Mouse (Mus musculus): ENCODE measurements around the gene Tmod4. TPM values are rescaled to one million over a fixed set of nuclear protein-coding genes. Genes with fewer than 3 reads are reported as not detected.

Gene Tmod4
- total and polyA plus RNA-seq, 3 experiments, result 3.1 to 5.4 TPM; not detected in 1

- no peaks in the 10 kb centered on the region for H3K9me3 ChIP-seq (replicated peaks; ENCODE audit: insufficient read depth, low read length)
- TF ChIP-seq MEF2A (IDR thresholded peaks at IDR 0.05; ENCODE audit: extremely low read depth, insufficient replicate concordance, low read depth, low read length, poor library complexity, severe bottlenecking), result no peak
- TF ChIP-seq ZC3H11A (IDR thresholded peaks at IDR 0.05; ENCODE audit: low read depth, low read length), result no peak
- TF ChIP-seq CHD1 (IDR thresholded peaks at IDR 0.05; ENCODE audit: low read depth, low read length), result no peak
- TF ChIP-seq BHLHE40 (IDR thresholded peaks at IDR 0.05; ENCODE audit: borderline replicate concordance, low read depth, low read length), result no peak
- TF ChIP-seq POLR2A (IDR thresholded peaks at IDR 0.05; ENCODE audit: control insufficient read depth in 1 of 2, insufficient read depth in 1 of 2, low read depth in 1 of 2, low read length in 2 of 2, poor library complexity in 1 of 2), result no peak
- TF ChIP-seq POLR2AphosphoS5 (IDR thresholded peaks at IDR 0.05; ENCODE audit: borderline replicate concordance, low read depth, low read length), result no peak
- TF ChIP-seq MAFK (IDR thresholded peaks at IDR 0.05; ENCODE audit: borderline replicate concordance, low read depth, low read length), result no peak
- no peak for TF ChIP-seq MYC (IDR thresholded peaks at IDR 0.05; ENCODE audit: low read depth, low read length)
- TF ChIP-seq RCOR1 (IDR thresholded peaks at IDR 0.05; ENCODE audit: low read depth, low read length), result no peak
- TF ChIP-seq ETS1 (IDR thresholded peaks at IDR 0.05; ENCODE audit: low read depth, low read length), result no peak
- no peak for TF ChIP-seq USF1 (IDR thresholded peaks at IDR 0.05; ENCODE audit: low read depth, low read length)
- no peak for TF ChIP-seq ZKSCAN1 (IDR thresholded peaks at IDR 0.05; ENCODE audit: low read depth, low read length)
- TF ChIP-seq POLR2AphosphoS2 (IDR thresholded peaks at IDR 0.05; ENCODE audit: low read length), result no peak
- no peak for TF ChIP-seq NELFE (IDR thresholded peaks at IDR 0.05; ENCODE audit: low read depth, low read length)
- no peak for TF ChIP-seq CTCF (IDR thresholded peaks at IDR 0.05 in 2 of 3, conservative IDR thresholded peaks at IDR 0.05 in 1 of 3; ENCODE audit: control insufficient read depth in 1 of 3, insufficient read depth in 1 of 3, low read depth in 2 of 3, low read length in 3 of 3, poor library complexity in 1 of 3, severe bottlenecking in 1 of 3)
- TF ChIP-seq USF2 (IDR thresholded peaks at IDR 0.05; ENCODE audit: borderline replicate concordance in 1 of 2, insufficient read depth in 1 of 2, low read depth in 1 of 2, low read length in 2 of 2), result no peak
- H3K36me3 ChIP-seq (ENCODE audit: control insufficient read depth in 1 of 2, insufficient read depth in 2 of 2, low read length in 2 of 2), result peaks cover 0 to 12% of the 10 kb centered on the region in 2 experiments; a peak in 2 of 4 replicates
- no peak overlapping the region for H3K27ac ChIP-seq (ENCODE audit: control insufficient read depth, low read depth, low read length)
- H3K4me3 ChIP-seq (ENCODE audit: control insufficient read depth in 1 of 2, insufficient read depth in 1 of 2, low read depth in 2 of 2, low read length in 2 of 2), result no peak overlapping the region
- H3K4me1 ChIP-seq (ENCODE audit: control insufficient read depth in 1 of 2, insufficient read depth in 2 of 2, low read length in 2 of 2), result peaks cover 7 to 26% of the 10 kb centered on the region in 2 experiments
- no peak overlapping the region for H3K9ac ChIP-seq (ENCODE audit: control insufficient read depth, low read depth, low read length, poor library complexity, severe bottlenecking)
- no peak for DNase-seq (ENCODE audit: low read depth, low spot score)
- no peaks in the 10 kb centered on the region; a peak in 1 of 4 replicates for H3K27me3 ChIP-seq (ENCODE audit: control insufficient read depth in 1 of 2, insufficient read depth in 2 of 2, low read length in 2 of 2)
- H3K79me2 ChIP-seq (ENCODE audit: control insufficient read depth, insufficient read depth, low read length, poor library complexity), result no peaks in the 10 kb centered on the region
Measured at GRCm38 (mm10) chr3:95161618-95162344, 37.5 kb downstream of the Tmod4 start.

GRCm38 (mm10) chr3:95162345-95162628 is 38.0 kb downstream of the Tmod4 start:
- Histone ChIP-seq H3K27ac (ENCODE audit: control insufficient read depth, low read depth, low read length) (no peak overlapping the region), H3K79me2 (ENCODE audit: control insufficient read depth, insufficient read depth, low read length, poor library complexity) (no peaks in the 10 kb centered on the region), H3K9ac (ENCODE audit: control insufficient read depth, low read depth, low read length, poor library complexity, severe bottlenecking) (no peak overlapping the region), H3K4me3 (ENCODE audit: control insufficient read depth in 1 of 2, insufficient read depth in 1 of 2, low read depth in 2 of 2, low read length in 2 of 2) (no peak overlapping the region), H3K4me1 (ENCODE audit: control insufficient read depth in 1 of 2, insufficient read depth in 2 of 2, low read length in 2 of 2) (peaks cover 7 to 26% of the 10 kb centered on the region in 2 experiments), H3K36me3 (ENCODE audit: control insufficient read depth in 1 of 2, insufficient read depth in 2 of 2, low read length in 2 of 2) (peaks cover 0 to 12% of the 10 kb centered on the region in 2 experiments; a peak in 2 of 4 replicates), H3K27me3 (ENCODE audit: control insufficient read depth in 1 of 2, insufficient read depth in 2 of 2, low read length in 2 of 2) (no peaks in the 10 kb centered on the region; a peak in 1 of 4 replicates), H3K9me3 (replicated peaks; ENCODE audit: insufficient read depth, low read length) (no peaks in the 10 kb centered on the region)
- TF ChIP-seq RCOR1 (IDR thresholded peaks at IDR 0.05; ENCODE audit: low read depth, low read length) (no peak), SIN3A (IDR thresholded peaks at IDR 0.05; ENCODE audit: low read length) (no peak), GATA1 (IDR thresholded peaks at IDR 0.05; ENCODE audit: low read depth, low read length) (no peak), UBTF (IDR thresholded peaks at IDR 0.05; ENCODE audit: borderline replicate concordance, insufficient read depth, low read depth, low read length) (no peak), TCF12 (IDR thresholded peaks at IDR 0.05; ENCODE audit: low read depth, low read length) (no peak), CHD1 (IDR thresholded peaks at IDR 0.05; ENCODE audit: low read depth, low read length) (no peak), ELF1 (IDR thresholded peaks at IDR 0.05; ENCODE audit: low read depth, low read length) (no peak), GABPA (IDR thresholded peaks at IDR 0.05; ENCODE audit: low read depth, low read length) (no peak), MYB (IDR thresholded peaks at IDR 0.05; ENCODE audit: low read depth, low read length) (no peak), ETS1 (IDR thresholded peaks at IDR 0.05; ENCODE audit: low read depth, low read length) (no peak), MYC (IDR thresholded peaks at IDR 0.05; ENCODE audit: low read depth, low read length) (no peak), SMC3 (IDR thresholded peaks at IDR 0.05; ENCODE audit: low read depth, low read length) (no peak), USF2 (IDR thresholded peaks at IDR 0.05; ENCODE audit: borderline replicate concordance in 1 of 2, insufficient read depth in 1 of 2, low read depth in 1 of 2, low read length in 2 of 2) (no peak), NRF1 (IDR thresholded peaks at IDR 0.05; ENCODE audit: insufficient read depth, low read depth, low read length, poor library complexity, severe bottlenecking) (no peak), MAX (IDR thresholded peaks at IDR 0.05; ENCODE audit: low read length) (no peak), BHLHE40 (IDR thresholded peaks at IDR 0.05; ENCODE audit: borderline replicate concordance, low read depth, low read length) (no peak)
- DNase-seq (ENCODE audit: low read depth, low spot score), result no peak

All from MEL (cell line).